Mouse (Mus musculus) forebrain, embryonic 11.5 days (tissue): Measurements from ENCODE around the gene Fzd2. TPM values are rescaled to one million over a fixed set of nuclear protein-coding genes. Genes with fewer than 3 reads are reported as not detected.
"Not testable (repeated sequence)": the region's sequence is repeated elsewhere in the genome, so short reads cannot be mapped to it uniquely, and the experiment has no call there.

ENCODE experiments used
- ATAC-seq: fragments of 200-750 bp; cut with Nextera tagmentation; replicated peaks from 2 replicates; pipeline ENCODE4 v1.8.0; 2017; ENCODE audit warnings: moderate TSS enrichment; ENCODE audit not compliant: low FRiP score
- DNase-seq: peaks from one replicate; pipeline ENCODE4 v3.0.0-alpha.2; 2017; ENCODE audit warnings: low spot score
- H3K27ac ChIP-seq: fragments of 300-500 bp; sonication (generic); 2 replicates; pipeline ENCODE4 v1.5.1; 2014; ENCODE audit warnings: low read depth, low read length
- H3K27me3 ChIP-seq: fragments of 300-500 bp; sonication (generic); 2 replicates; pipeline ENCODE4 v1.6.1; 2014; ENCODE audit warnings: mild to moderate bottlenecking, low read length, mixed read lengths; ENCODE audit not compliant: control insufficient read depth, insufficient read depth
- H3K36me3 ChIP-seq: fragments of 300-500 bp; sonication (generic); 2 replicates; pipeline ENCODE4 v1.6.1; 2014; ENCODE audit warnings: mild to moderate bottlenecking, low read length, moderate library complexity, mixed read lengths; ENCODE audit not compliant: control insufficient read depth, insufficient read depth
- H3K4me1 ChIP-seq: fragments of 300-500 bp; sonication (generic); replicated peaks from 2 replicates; pipeline ENCODE4 v1.6.1; 2014; ENCODE audit warnings: low read length, mixed read lengths; ENCODE audit not compliant: control insufficient read depth, insufficient read depth
- H3K4me2 ChIP-seq: fragments of 300-500 bp; sonication (generic); 2 replicates; pipeline ENCODE4 v1.6.1; 2014; ENCODE audit warnings: low read depth, mild to moderate bottlenecking, low read length, moderate library complexity, mixed read lengths; ENCODE audit not compliant: severe bottlenecking
- H3K4me3 ChIP-seq: fragments of 300-500 bp; sonication (generic); 2 replicates; pipeline ENCODE4 v1.5.1; 2014; ENCODE audit warnings: low read depth, low read length
- H3K9ac ChIP-seq: fragments of 300-500 bp; sonication (generic); 2 replicates; pipeline ENCODE4 v1.6.1; 2014; ENCODE audit warnings: low read length
- H3K9me3 ChIP-seq: fragments of 300-500 bp; sonication (generic); 2 replicates; pipeline ENCODE4 v1.6.1; 2016; ENCODE audit warnings: low read length, mixed read lengths; ENCODE audit not compliant: control insufficient read depth
- WGBS: fragments of 180-500 bp; shearing (Covaris S2); extraction: QIAGEN DNeasy Blood & Tissue Kit; methylation state at CpG from one replicate; pipeline ENCODE4 v1.1.7; 2014; 5-methylcytosine and 5-hydroxymethylcytosine counted together
- polyA plus RNA-seq: library from polyadenylated mRNA; unstranded; fragments of >200 nt; fragmentation: Nextera tagmentation; extraction: Ambion mirVana; gene quantifications from 2 replicates; pipeline ENCODE4 v1.2.1, GENCODE M21; 2014

Fzd2 gene
- polyA plus RNA-seq, 1 experiment from 2014 or later, result 45.2 TPM

GRCm38 (mm10) chr11:102607201-102607600, 3.0 kb downstream of the Fzd2 start:
- Histone ChIP-seq H3K4me2 (peak overlapping the region; percentile 70), H3K9ac (peak overlapping the region; percentile 99), H3K27ac (peak overlapping the region; percentile 53), H3K4me1 (peaks cover 28% of the 10 kb centered on the region), H3K4me3 (peak overlapping the region; percentile 78)
- 0% methylated on average over 12 of the region's 12 CpGs for WGBS
- not testable (repeated sequence) for H3K9me3 ChIP-seq, ATAC-seq, DNase-seq, H3K27me3 ChIP-seq, H3K36me3 ChIP-seq

DNA sequence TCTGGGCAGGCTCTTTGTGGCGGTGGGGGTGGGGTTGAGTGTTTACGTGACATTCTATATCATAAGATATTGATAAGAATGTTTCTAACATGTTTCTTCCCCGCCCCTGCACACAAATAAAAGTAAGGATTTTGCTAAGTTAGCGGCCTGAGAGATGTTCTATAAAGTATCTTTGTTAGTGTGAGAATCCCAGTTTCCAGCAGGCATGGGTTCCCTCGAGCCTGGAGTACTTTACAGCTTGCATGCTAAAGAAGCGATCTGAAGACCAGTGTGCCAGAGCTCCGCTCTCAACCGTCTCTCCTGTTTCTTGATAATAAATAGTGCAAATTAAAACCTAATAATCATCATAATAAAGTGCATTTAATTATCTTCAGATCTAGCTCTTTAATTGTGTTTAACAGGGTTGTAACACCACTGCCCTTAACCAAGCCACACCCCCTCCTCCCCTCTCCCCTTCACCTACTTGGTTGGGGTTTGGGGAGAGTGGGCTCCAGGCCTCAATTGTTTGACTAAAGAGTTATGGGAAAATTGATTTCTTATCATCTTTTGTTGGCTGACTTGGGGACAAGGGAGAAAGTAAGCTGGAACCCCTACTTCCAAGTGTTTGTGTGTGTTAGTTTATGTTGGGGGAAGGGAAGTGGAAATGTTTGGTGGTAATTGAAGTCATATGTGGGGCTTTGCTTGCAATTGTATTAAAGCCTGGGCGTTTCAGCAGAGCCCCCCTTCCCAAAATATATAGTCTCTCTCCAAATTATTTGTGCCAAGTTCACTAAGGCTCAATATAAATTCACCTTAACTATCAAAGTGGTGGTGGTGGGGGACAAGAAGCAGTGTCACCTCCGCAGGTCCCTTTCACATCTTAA, 3.7 kb downstream of the Fzd2 start:
- no peaks in the 10 kb centered on the region for H3K9me3 ChIP-seq
- H3K27me3 ChIP-seq, result no peaks in the 10 kb centered on the region
- H3K4me2 ChIP-seq, result peak overlapping the region; percentile 70
- H3K4me3 ChIP-seq, result peak overlapping the region; percentile 78
- peak overlapping the region; percentile 53 for H3K27ac ChIP-seq
- no peaks in the 10 kb centered on the region for H3K36me3 ChIP-seq
- H3K9ac ChIP-seq, result peak overlapping the region; percentile 99
- peaks cover 28% of the 10 kb centered on the region for H3K4me1 ChIP-seq
- no peak for DNase-seq
- 4% methylated on average over 10 of the region's 10 CpGs for WGBS
- ATAC-seq, result no peak

DNA sequence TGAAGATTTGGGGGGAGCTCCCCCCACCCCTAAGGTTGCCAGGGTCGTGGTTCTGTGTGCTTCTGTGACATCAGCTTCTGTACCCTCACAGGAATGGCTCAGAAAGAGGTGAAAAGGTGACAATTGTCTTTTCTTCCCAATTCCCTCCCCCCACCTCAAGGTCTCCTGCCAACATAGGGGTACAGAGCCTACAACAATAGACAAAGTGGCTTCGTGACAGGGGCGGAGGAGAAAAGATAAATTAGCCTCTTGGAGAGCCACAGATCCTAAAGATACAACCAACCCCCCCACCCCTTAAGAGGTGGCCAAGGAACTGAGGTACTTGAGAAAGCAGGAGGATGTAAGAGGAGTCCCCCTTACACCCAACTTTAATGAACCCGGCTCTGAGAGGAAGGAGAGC, 4.5 kb downstream of the Fzd2 start:
- DNase-seq, result no peak
- peaks cover 28% of the 10 kb centered on the region for H3K4me1 ChIP-seq
- ATAC-seq, result no peak
- H3K36me3 ChIP-seq, result no peaks in the 10 kb centered on the region
- 0 out of 2 replicates have a peak overlapping the region, but pooled peaks have one; percentile 38 for H3K27ac ChIP-seq
- 10% methylated on average over 4 of the region's 4 CpGs for WGBS
- H3K4me2 ChIP-seq, result peak overlapping the region; percentile 70
- H3K27me3 ChIP-seq, result no peaks in the 10 kb centered on the region
- peak overlapping the region; percentile 99; the same call in 1 of the 2 replicates for H3K9ac ChIP-seq
- peak overlapping the region; percentile 78 for H3K4me3 ChIP-seq
- no peaks in the 10 kb centered on the region for H3K9me3 ChIP-seq

DNA sequence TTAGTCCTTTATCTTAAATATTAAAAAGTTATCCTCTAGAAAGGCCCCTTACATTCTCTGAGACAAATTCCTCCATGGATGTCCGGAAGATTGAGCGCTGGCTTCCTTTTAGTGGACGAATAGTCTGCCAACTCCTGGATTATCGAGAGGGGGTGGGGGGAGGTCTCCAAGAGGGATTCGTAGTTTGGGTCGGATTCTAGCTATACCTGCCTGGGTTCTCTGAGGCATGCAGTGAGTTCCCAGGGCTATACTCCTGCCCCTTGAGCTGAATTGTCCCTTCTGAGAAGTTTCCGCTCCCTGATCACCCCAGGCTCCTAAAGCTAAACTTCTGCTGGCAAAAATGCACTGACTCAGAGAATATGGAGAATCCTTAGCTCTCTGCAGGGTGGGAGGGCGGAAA, 5.3 kb downstream of the Fzd2 start:
- H3K4me1 ChIP-seq, result peaks cover 28% of the 10 kb centered on the region
- WGBS, result 33% methylated on average over 8 of the region's 8 CpGs
- no peaks in the 10 kb centered on the region for H3K27me3 ChIP-seq
- peak overlapping the region; percentile 70; the same call in 1 of the 2 replicates for H3K4me2 ChIP-seq
- H3K27ac ChIP-seq, result 0 out of 2 replicates have a peak overlapping the region, but pooled peaks have one; percentile 39
- H3K4me3 ChIP-seq, result peak overlapping the region; percentile 78; the same call in 1 of the 2 replicates
- peak overlapping the region; percentile 38; the same call in 1 of the 2 replicates for H3K9ac ChIP-seq
- DNase-seq, result no peak
- H3K9me3 ChIP-seq, result no peaks in the 10 kb centered on the region
- no peaks in the 10 kb centered on the region for H3K36me3 ChIP-seq
- ATAC-seq, result no peak

GRCm38 (mm10) chr11:102610260-102610659, 6.1 kb downstream of the Fzd2 start:
- Histone ChIP-seq H3K36me3 (no peaks in the 10 kb centered on the region), H3K27me3 (no peaks in the 10 kb centered on the region), H3K9me3 (no peaks in the 10 kb centered on the region), H3K4me2 (peak overlapping the region; percentile 70; the same call in 1 of the 2 replicates), H3K4me3 (no peak overlapping the region), H3K27ac (peak overlapping the region; percentile 83), H3K9ac (peak overlapping the region; percentile 32; the same call in 1 of the 2 replicates), H3K4me1 (peaks cover 28% of the 10 kb centered on the region)
- ATAC-seq, result 0 out of 2 replicates have a peak, but pooled peaks have one; percentile 29
- no peak for DNase-seq
- WGBS, result 14% methylated on average over 4 of the region's 4 CpGs

DNA sequence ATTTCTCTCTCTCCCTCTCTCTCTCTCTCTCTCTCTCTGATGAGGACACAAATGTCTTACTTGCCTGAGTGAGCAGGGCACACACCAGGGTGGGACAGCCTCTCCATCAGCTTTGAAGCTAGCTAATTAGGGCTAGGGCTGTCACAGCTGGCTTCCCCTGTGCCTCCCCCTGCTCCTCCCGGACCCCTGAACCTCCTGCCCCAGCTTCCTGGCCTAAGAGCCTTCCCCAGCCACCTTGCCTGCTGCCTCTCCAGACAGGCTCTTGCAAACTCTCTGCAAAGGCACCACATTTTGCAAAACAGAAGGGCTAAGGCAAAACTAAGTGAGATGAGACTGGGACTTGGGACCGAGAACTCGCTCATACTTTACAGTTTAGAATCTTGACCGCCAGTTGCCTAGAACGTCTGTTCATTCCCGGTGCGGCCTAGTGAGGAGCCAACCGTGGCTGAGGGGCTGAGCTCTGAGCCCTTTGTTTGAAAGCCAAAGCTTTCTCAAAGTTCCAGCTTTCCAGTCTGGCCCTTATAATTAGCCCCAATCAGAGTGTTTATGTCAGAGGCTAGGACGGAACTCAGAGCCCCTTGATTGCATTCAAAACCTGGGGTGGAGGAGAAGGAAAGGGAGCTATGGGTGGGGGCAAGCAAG, 6.6 kb downstream of the Fzd2 start:
- Histone ChIP-seq H3K9me3 (no peaks in the 10 kb centered on the region), H3K4me2 (peak overlapping the region; percentile 21; the same call in 1 of the 2 replicates), H3K4me3 (no peak overlapping the region), H3K27me3 (no peaks in the 10 kb centered on the region), H3K9ac (peak overlapping the region; percentile 32; the same call in 1 of the 2 replicates), H3K27ac (peak overlapping the region; percentile 83), H3K4me1 (peaks cover 28% of the 10 kb centered on the region), H3K36me3 (no peaks in the 10 kb centered on the region)
- 6% methylated on average over 9 of the region's 9 CpGs for WGBS
- DNase-seq (peak; percentile 71), ATAC-seq (no peak)

DNA sequence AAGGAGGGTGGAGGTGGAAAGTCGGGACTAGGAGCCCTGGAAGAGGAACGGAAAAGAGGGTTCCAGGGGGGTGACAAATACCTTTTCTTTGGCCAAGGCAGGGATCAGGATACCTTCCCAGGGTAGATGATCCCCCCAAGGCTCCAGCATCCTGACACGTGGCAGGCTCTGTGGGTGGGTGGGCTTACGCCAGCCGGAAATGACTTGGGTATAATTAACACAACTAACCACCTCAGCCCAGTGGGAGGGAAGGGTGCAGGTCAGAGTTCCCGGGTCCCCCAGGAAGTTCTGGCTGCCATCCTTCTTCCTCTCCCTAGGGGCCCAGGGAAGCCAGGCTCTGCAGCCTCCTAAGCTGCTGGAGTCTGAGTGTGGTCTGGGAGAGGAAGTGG, 7.1 kb downstream of the Fzd2 start:
- peak overlapping the region; percentile 21; the same call in 1 of the 2 replicates for H3K4me2 ChIP-seq
- no peak overlapping the region for H3K4me3 ChIP-seq
- peak; percentile 54 for DNase-seq

GRCm38 (mm10) chr11:102619449-102619848, 15.3 kb downstream of the Fzd2 start:
- Histone ChIP-seq H3K9me3 (peaks cover 3% of the 10 kb centered on the region; the same call in 1 of the 2 replicates), H3K4me3 (no peak overlapping the region), H3K27me3 (no peaks in the 10 kb centered on the region), H3K4me2 (no peak overlapping the region), H3K9ac (no peak overlapping the region), H3K36me3 (no peaks in the 10 kb centered on the region), H3K27ac (no peak overlapping the region), H3K4me1 (peaks cover 11% of the 10 kb centered on the region)
- DNase-seq (no peak), ATAC-seq (no peak)
- 72% methylated on average over 2 of the region's 2 CpGs for WGBS

More for the DNA sequence above, 7.1 kb downstream of the Fzd2 start:
- H3K27me3 ChIP-seq, result no peaks in the 10 kb centered on the region
- ATAC-seq, result no peak
- no peaks in the 10 kb centered on the region for H3K36me3 ChIP-seq
- H3K9ac ChIP-seq, result peak overlapping the region; percentile 32; the same call in 1 of the 2 replicates
- no peaks in the 10 kb centered on the region for H3K9me3 ChIP-seq
- WGBS, result 6% methylated on average over 6 of the region's 6 CpGs
- H3K27ac ChIP-seq, result peak overlapping the region; percentile 83
- H3K4me1 ChIP-seq, result peaks cover 28% of the 10 kb centered on the region
